Mouse (Mus musculus) limb, embryonic 13.5 days (tissue): ENCODE measurements around the gene Magt1. TPM values are rescaled to one million over a fixed set of nuclear protein-coding genes. Genes with fewer than 3 reads are reported as not detected.
A peak's percentile ranks its signal among the peaks of the same experiment; 100 is the strongest.
"Not testable (repeated sequence)": the region's sequence is repeated elsewhere in the genome, so short reads cannot be mapped to it uniquely, and the experiment has no call there.

Experiments
- ATAC-seq: fragments of 200-750 bp; cut with Nextera tagmentation; 2 replicates; pipeline ENCODE4 v1.8.0; 2017; ENCODE audit warnings: low read depth, moderate number of reproducible peaks, moderate TSS enrichment; ENCODE audit not compliant: low FRiP score
- H3K27ac ChIP-seq: fragments of 300-500 bp; sonication (generic); 2 replicates; pipeline ENCODE4 v1.5.1; 2015; ENCODE audit warnings: inconsistent platforms, mild to moderate bottlenecking, moderate library complexity
- H3K27me3 ChIP-seq: fragments of 300-500 bp; sonication (generic); 2 replicates; pipeline ENCODE4 v1.6.1; 2015; ENCODE audit warnings: mild to moderate bottlenecking, inconsistent platforms
- H3K36me3 ChIP-seq: fragments of 300-500 bp; sonication (generic); 2 replicates; pipeline ENCODE4 v1.6.1; 2015; ENCODE audit warnings: inconsistent platforms, mild to moderate bottlenecking, moderate library complexity
- H3K4me1 ChIP-seq: fragments of 300-500 bp; sonication (generic); 2 replicates; pipeline ENCODE4 v1.6.1; 2015; ENCODE audit warnings: inconsistent platforms
- H3K4me2 ChIP-seq: fragments of 300-500 bp; sonication (generic); replicated peaks from 2 replicates; pipeline ENCODE4 v1.6.1; 2015; ENCODE audit warnings: inconsistent platforms, mild to moderate bottlenecking, moderate library complexity
- H3K4me3 ChIP-seq: fragments of 300-500 bp; sonication (generic); 2 replicates; pipeline ENCODE4 v1.5.1; 2015; ENCODE audit warnings: moderate library complexity, mild to moderate bottlenecking, inconsistent platforms
- H3K9ac ChIP-seq: fragments of 300-500 bp; sonication (generic); 2 replicates; pipeline ENCODE4 v1.6.1; 2015; ENCODE audit warnings: mild to moderate bottlenecking, inconsistent platforms
- H3K9me3 ChIP-seq: fragments of 300-500 bp; sonication (generic); 2 replicates; pipeline ENCODE4 v1.6.1; 2016; ENCODE audit warnings: inconsistent platforms
- WGBS: fragments of 180-500 bp; shearing (Covaris S2); methylation state at CpG from one replicate; pipeline ENCODE4 v1.1.7; 2015; 5-methylcytosine and 5-hydroxymethylcytosine counted together
- polyA plus RNA-seq: library from polyadenylated mRNA; unstranded; fragments of >200 nt; fragmentation: Nextera tagmentation; extraction: Ambion mirVana; gene quantifications from 2 replicates; pipeline ENCODE4 v1.2.1, GENCODE M21; 2015

The Magt1 gene
- polyA plus RNA-seq, 1 experiment from 2014 or later = 73.4 TPM

DNA sequence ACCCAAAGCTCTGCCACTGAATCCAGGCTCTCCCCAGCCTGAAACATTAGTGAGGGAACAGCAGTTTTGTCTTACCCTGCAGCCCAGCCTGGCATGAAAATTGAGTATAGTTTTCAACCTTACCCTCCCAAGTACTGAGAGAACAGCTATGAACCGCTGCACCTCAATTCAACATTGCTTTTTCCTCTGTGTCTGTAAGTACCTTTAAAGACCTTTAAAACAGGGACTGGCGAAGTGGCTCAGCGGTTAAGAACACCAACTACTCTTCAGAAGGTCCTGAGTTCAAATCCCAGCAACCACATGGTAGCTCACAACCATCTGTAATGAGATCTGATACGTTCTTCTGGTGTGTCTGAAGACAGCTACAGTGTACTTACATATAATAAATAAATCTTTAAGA, 5.8 kb upstream of the Magt1 start:
- Histone ChIP-seq H3K27me3 (no peaks in the 10 kb centered on the region), H3K4me3 (no peak overlapping the region), H3K4me2 (no peak overlapping the region; the same call in 1 of the 2 replicates), H3K9me3 (no peaks in the 10 kb centered on the region), H3K36me3 (peaks cover 6% of the 10 kb centered on the region), H3K9ac (no peak overlapping the region), H3K27ac (no peak overlapping the region), H3K4me1 (peaks cover 7% of the 10 kb centered on the region; the same call in 1 of the 2 replicates)
- ATAC-seq = no peak
- 86% methylated on average over 4 of the region's 4 CpGs for WGBS

- no peak overlapping the region for H3K27ac ChIP-seq
- ATAC-seq = no peak
- peak overlapping the region; percentile 3; the same call in 1 of the 2 replicates for H3K4me3 ChIP-seq
- no peak overlapping the region for H3K9ac ChIP-seq
- H3K36me3 ChIP-seq = peaks cover 6% of the 10 kb centered on the region
- no peaks in the 10 kb centered on the region for H3K27me3 ChIP-seq
- H3K4me1 ChIP-seq = peaks cover 7% of the 10 kb centered on the region; the same call in 1 of the 2 replicates
- WGBS = 87% methylated on average over 3 of the region's 3 CpGs
- no peaks in the 10 kb centered on the region for H3K9me3 ChIP-seq
- H3K4me2 ChIP-seq = peak overlapping the region; percentile 42
These were observed 5.4 kb upstream of the Magt1 start for GRCm38 (mm10) chrX:106017102-106017501.

DNA sequence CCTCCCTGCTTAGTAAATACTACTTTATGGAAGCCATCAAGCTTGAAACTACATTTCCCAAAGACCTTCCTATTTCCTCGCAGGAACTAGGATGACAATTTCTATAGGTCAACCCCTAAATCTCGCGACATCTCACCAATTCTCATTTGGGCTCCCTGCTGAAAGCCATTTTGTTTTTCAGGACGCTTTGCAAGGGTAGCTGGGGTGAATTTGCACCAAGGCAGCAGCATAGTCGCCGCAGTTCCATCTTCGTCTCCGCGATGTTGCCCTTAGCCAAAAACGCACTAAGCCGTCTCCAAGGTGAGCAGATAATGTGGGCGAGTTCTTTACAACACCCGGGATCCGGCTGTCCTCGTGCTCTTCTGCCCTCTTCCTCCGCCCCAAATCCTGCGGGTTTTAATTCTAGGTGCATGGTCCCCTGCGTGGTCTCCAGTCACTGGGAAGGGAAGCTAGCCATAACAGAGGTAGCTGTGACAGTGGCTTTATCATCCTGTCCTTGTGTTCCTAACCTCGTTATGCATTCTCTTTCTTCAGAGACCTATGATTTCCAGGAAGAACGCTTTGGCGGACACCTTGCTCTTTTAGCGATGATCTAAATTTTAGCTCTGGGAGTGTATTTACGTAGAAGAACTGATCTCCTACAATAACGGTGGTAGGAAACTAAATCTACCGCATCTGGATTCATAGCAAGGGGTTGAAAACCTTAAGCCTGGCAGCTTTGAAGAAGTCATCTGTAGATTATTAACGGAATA, 4.0 kb upstream of the Magt1 start, which contains the start of gene Cox7b:
Gene Cox7b (plus strand): TSS at position 130 of the 752 bp plus-strand sequence.
- peak within 1 kb of the TSS; percentile 53 for H3K4me2 ChIP-seq
- peaks cover 7% of the 10 kb centered on the region; the same call in 1 of the 2 replicates for H3K4me1 ChIP-seq
- H3K9ac ChIP-seq = peak within 1 kb of the TSS; percentile 70
- WGBS = 15% methylated on average over 26 of the region's 26 CpGs
- peak within 1 kb of the TSS; percentile 58 for H3K4me3 ChIP-seq
- peak within 1 kb of the TSS; percentile 88 for H3K27ac ChIP-seq
- H3K36me3 ChIP-seq = 0 out of 2 replicates have a peak, but pooled peaks cover 3% of the 10 kb centered on the region
- no peaks in the 10 kb centered on the region for H3K9me3 ChIP-seq
- ATAC-seq = peak; percentile 58
- peaks cover 5% of the 10 kb centered on the region; the same call in 1 of the 2 replicates for H3K27me3 ChIP-seq

- not testable (repeated sequence) for H3K36me3 ChIP-seq, H3K4me3 ChIP-seq, H3K27me3 ChIP-seq, H3K27ac ChIP-seq, H3K9ac ChIP-seq, ATAC-seq, H3K9me3 ChIP-seq
- 61% methylated on average over 2 of the region's 2 CpGs for WGBS
- Histone ChIP-seq H3K4me1 (peaks cover 13% of the 10 kb centered on the region), H3K4me2 (peak overlapping the region; percentile 34)
These were observed 3.2 kb upstream of the Magt1 start for GRCm38 (mm10) chrX:106014741-106015377.

- no peak for ATAC-seq
- peaks cover 5% of the 10 kb centered on the region; the same call in 1 of the 2 replicates for H3K27me3 ChIP-seq
- no peaks in the 10 kb centered on the region for H3K9me3 ChIP-seq
- H3K4me2 ChIP-seq = no peak overlapping the region
- no peak overlapping the region for H3K27ac ChIP-seq
- no peaks in the 10 kb centered on the region for H3K36me3 ChIP-seq
- WGBS = 28% methylated on average over 2 of the region's 2 CpGs
- no peak overlapping the region for H3K9ac ChIP-seq
- H3K4me3 ChIP-seq = no peak overlapping the region
- peaks cover 14% of the 10 kb centered on the region for H3K4me1 ChIP-seq
These were observed 1.5 kb upstream of the Magt1 start for GRCm38 (mm10) chrX:106013217-106013616.

DNA sequence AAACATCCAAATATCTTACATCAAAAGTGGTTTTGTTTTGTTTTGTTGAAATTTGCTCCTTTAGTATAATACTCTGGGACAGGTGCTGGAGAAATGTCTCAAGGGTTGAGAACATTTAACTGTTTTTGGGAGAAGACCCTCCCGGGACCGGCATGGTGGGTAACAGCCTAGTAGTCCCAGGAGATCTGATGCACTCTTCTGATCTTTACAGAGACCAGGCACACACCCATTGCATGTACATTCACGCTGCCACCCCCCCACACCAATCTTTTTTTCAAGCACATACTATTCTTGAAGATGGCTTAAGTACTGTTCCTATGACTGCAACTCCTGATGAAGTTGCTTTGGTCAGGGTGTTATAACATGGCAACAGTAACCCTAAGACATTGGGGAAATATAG, 853 bp upstream of the Magt1 start:
- Histone ChIP-seq H3K9me3 (no peaks in the 10 kb centered on the region), H3K9ac (no peak overlapping the region), H3K4me3 (peak overlapping the region; percentile 56), H3K27me3 (peaks cover 5% of the 10 kb centered on the region; the same call in 1 of the 2 replicates), H3K36me3 (no peaks in the 10 kb centered on the region), H3K4me2 (peak overlapping the region; percentile 57), H3K4me1 (peaks cover 13% of the 10 kb centered on the region), H3K27ac (peak overlapping the region; percentile 67; the same call in 1 of the 2 replicates)
- ATAC-seq = no peak
- 71% methylated on average over 3 of the region's 3 CpGs for WGBS

GRCm38 (mm10) chrX:106010762-106011161, 944 bp downstream of the Magt1 start:
- H3K4me2 ChIP-seq = peak overlapping the region; percentile 56
- H3K27me3 ChIP-seq = peaks cover 5% of the 10 kb centered on the region; the same call in 1 of the 2 replicates
- no peak overlapping the region for H3K27ac ChIP-seq
- peak overlapping the region; percentile 56 for H3K4me3 ChIP-seq
- H3K9ac ChIP-seq = peak overlapping the region; percentile 67
- no peak for ATAC-seq
- H3K4me1 ChIP-seq = peaks cover 6% of the 10 kb centered on the region; the same call in 1 of the 2 replicates
- 11% methylated on average over 3 of the region's 3 CpGs for WGBS
- no peaks in the 10 kb centered on the region; the same call in 1 of the 2 replicates for H3K36me3 ChIP-seq
- H3K9me3 ChIP-seq = no peaks in the 10 kb centered on the region

DNA sequence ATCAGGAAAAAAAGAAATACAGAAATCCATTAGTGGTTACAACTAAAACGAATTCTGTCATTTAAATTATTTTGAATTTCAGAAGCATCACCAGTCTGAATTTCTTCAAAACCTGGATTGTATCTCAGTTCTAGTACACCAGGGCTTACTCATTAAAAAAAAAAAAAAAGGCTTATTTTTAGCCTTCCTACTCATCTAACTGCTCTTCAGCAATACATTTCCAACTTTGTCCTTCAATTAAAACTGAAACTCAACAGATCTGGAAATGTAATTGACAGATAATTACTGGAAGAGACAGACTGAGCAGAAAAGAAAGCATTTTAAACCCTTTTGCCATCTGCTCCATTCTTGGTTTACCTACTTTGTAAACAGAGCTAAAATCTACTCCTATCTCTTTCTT, 10.1 kb downstream of the Magt1 start:
- no peak overlapping the region for H3K27ac ChIP-seq
- H3K27me3 ChIP-seq = no peaks in the 10 kb centered on the region
- H3K36me3 ChIP-seq = peaks cover 8% of the 10 kb centered on the region; the same call in 1 of the 2 replicates
- H3K9ac ChIP-seq = no peak overlapping the region
- no peak overlapping the region for H3K4me2 ChIP-seq
- ATAC-seq = no peak
- H3K9me3 ChIP-seq = no peaks in the 10 kb centered on the region
- H3K4me3 ChIP-seq = no peak overlapping the region
- WGBS = 79% methylated on average over 1 of the region's 1 CpGs
- H3K4me1 ChIP-seq = no peaks in the 10 kb centered on the region

GRCm38 (mm10) chrX:105957091-105957490, 54.6 kb downstream of the Magt1 start:
- not testable (repeated sequence) for H3K27me3 ChIP-seq, H3K9me3 ChIP-seq, ATAC-seq, H3K36me3 ChIP-seq, H3K4me2 ChIP-seq, H3K4me1 ChIP-seq, H3K4me3 ChIP-seq, H3K9ac ChIP-seq, H3K27ac ChIP-seq
- 82% methylated on average over 14 of the region's 14 CpGs for WGBS

GRCm38 (mm10) chrX:105953999-105954398, 57.7 kb downstream of the Magt1 start:
- Histone ChIP-seq H3K9ac (no peak overlapping the region), H3K36me3 (no peaks in the 10 kb centered on the region), H3K4me2 (no peak overlapping the region), H3K4me1 (no peaks in the 10 kb centered on the region), H3K27me3 (no peaks in the 10 kb centered on the region), H3K9me3 (no peaks in the 10 kb centered on the region), H3K4me3 (no peak overlapping the region), H3K27ac (no peak overlapping the region)
- 46% methylated on average over 2 of the region's 2 CpGs for WGBS
- ATAC-seq = no peak

DNA sequence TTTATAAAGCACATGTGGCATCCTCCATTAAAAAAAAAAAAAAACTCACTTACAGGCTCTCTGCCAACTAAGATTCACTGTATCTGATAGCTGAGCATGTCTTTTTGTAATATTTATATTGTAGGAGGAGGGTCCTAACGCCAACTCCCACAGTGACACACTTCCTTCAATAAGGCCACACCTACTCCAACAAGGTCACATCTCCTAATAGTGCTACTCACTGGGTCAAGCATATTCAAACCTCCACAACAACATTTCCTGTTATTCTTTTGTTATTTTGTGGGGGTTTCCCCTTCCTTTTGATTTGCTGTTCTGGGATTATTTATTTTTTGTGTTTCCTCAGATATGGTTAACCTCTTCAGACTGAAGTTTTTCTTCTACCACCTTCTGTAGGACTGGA, 65.3 kb downstream of the Magt1 start:
- Histone ChIP-seq H3K9ac (no peak overlapping the region), H3K4me2 (no peak overlapping the region), H3K36me3 (no peaks in the 10 kb centered on the region), H3K4me3 (no peak overlapping the region), H3K9me3 (no peaks in the 10 kb centered on the region), H3K4me1 (no peaks in the 10 kb centered on the region), H3K27me3 (no peaks in the 10 kb centered on the region), H3K27ac (no peak overlapping the region)
- WGBS = 55% methylated on average over 1 of the region's 1 CpGs
- no peak for ATAC-seq

DNA sequence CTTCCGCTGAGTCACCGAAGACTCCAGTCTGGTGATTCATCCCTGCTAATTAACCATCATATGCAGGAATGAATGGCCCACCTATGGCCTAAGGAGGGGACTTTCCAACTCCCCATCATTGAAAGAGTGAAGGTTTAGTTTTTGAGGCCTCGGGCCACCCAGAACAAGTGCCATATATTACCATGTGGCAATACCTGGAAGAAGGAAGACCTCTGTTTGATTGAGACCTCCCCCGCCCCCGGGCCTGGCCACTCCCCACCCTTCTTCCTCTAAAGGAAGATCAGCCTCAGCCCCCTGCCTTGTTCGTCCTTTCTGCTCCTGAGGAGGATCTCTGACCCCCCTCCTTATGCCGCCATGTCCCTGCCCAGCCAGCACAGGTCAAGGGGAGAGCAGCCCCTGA, 72.5 kb downstream of the Magt1 start:
- Histone ChIP-seq H3K4me2 (no peak overlapping the region), H3K36me3 (no peaks in the 10 kb centered on the region), H3K9me3 (no peaks in the 10 kb centered on the region), H3K27ac (no peak overlapping the region), H3K9ac (no peak overlapping the region), H3K27me3 (0 out of 2 replicates have a peak, but pooled peaks cover 3% of the 10 kb centered on the region), H3K4me1 (no peaks in the 10 kb centered on the region), H3K4me3 (no peak overlapping the region)
- no peak for ATAC-seq
- 86% methylated on average over 7 of the region's 7 CpGs for WGBS
